Mouse (Mus musculus) lung, postnatal 0 days (tissue): ENCODE results near the gene Cgnl1. TPM values are rescaled to one million over a fixed set of nuclear protein-coding genes. Genes with fewer than 3 reads are reported as not detected.

Experiments
- ATAC-seq: fragments of 200-750 bp; cut with Nextera tagmentation; 2 replicates; pipeline ENCODE4 v1.8.0; 2017; ENCODE audit warnings: moderate library complexity
- DNase-seq: peaks from one replicate; pipeline ENCODE4 v3.0.0-alpha.2; 2016; ENCODE audit warnings: low spot score
- H3K27ac ChIP-seq: fragments of 300-500 bp; sonication (generic); 2 replicates; pipeline ENCODE4 v1.5.1; 2014; ENCODE audit warnings: antibody characterized with exemption, mild to moderate bottlenecking, low read length, mixed read lengths
- H3K27me3 ChIP-seq: fragments of 300-500 bp; sonication (generic); replicated peaks from 2 replicates; pipeline ENCODE4 v1.6.1; 2014; ENCODE audit warnings: low read length, mixed read lengths; ENCODE audit not compliant: insufficient read depth
- H3K36me3 ChIP-seq: fragments of 300-500 bp; sonication (generic); 2 replicates; pipeline ENCODE4 v1.6.1; 2014; ENCODE audit warnings: low read length, mixed read lengths; ENCODE audit not compliant: insufficient read depth
- H3K4me1 ChIP-seq: fragments of 300-500 bp; sonication (generic); 2 replicates; pipeline ENCODE4 v1.6.1; 2014; ENCODE audit warnings: antibody characterized with exemption, low read depth, low read length, mixed read lengths; ENCODE audit not compliant: insufficient read depth
- H3K4me2 ChIP-seq: fragments of 300-500 bp; sonication (generic); replicated peaks from 2 replicates; pipeline ENCODE4 v1.6.1; 2014; ENCODE audit warnings: low read depth, mild to moderate bottlenecking, low read length, moderate library complexity, mixed read lengths
- H3K4me3 ChIP-seq: fragments of 300-500 bp; sonication (generic); 2 replicates; pipeline ENCODE4 v1.5.1; 2014; ENCODE audit warnings: low read depth, low read length
- H3K9ac ChIP-seq: fragments of 300-500 bp; sonication (generic); replicated peaks from 2 replicates; pipeline ENCODE4 v1.6.1; 2014; ENCODE audit warnings: low read depth, mild to moderate bottlenecking
- H3K9me3 ChIP-seq: fragments of 300-500 bp; sonication (generic); 2 replicates; pipeline ENCODE4 v1.6.1; 2016; ENCODE audit warnings: low read length, mixed read lengths
- CTCF ChIP-seq: IDR thresholded peaks from 2 replicates; pipeline ENCODE4 v1.5.1; 2016; ENCODE audit warnings: antibody characterized with exemption, mild to moderate bottlenecking
- EP300 ChIP-seq: IDR thresholded peaks from 2 replicates; pipeline ENCODE4 v1.6.1; 2016; ENCODE audit warnings: antibody characterized with exemption, mild to moderate bottlenecking, control low read depth
- WGBS: fragments of 180-500 bp; shearing (Covaris S2); extraction: QIAGEN DNeasy Blood & Tissue Kit; methylation state at CpG from one replicate; pipeline ENCODE4 v1.1.7; 2014; 5-methylcytosine and 5-hydroxymethylcytosine counted together
- polyA plus RNA-seq: library from polyadenylated mRNA; unstranded; fragments of >200 nt; fragmentation: Nextera tagmentation; extraction: Ambion mirVana; gene quantifications from 2 replicates; pipeline ENCODE4 v1.2.1, GENCODE M21; 2015

Cgnl1 gene
- 26.1 and 28.5 TPM in 2 replicates for polyA plus RNA-seq

- peak within 1 kb of the TSS; percentile 79 for H3K4me2 ChIP-seq
- H3K9ac ChIP-seq, result peak within 1 kb of the TSS; percentile 66
- no peaks in the 10 kb centered on the region for H3K36me3 ChIP-seq
- peak within 1 kb of the TSS; percentile 69 for H3K4me3 ChIP-seq
- H3K9me3 ChIP-seq, result no peaks in the 10 kb centered on the region
- peak within 1 kb of the TSS; percentile 89 for H3K27ac ChIP-seq
- ATAC-seq (peak; percentile 89), DNase-seq (peak; percentile 85)
- TF ChIP-seq CTCF (peak; percentile 59), EP300 (no peak)
- WGBS, result under 1% methylated on average over 41 of the region's 67 CpGs
- no peaks in the 10 kb centered on the region for H3K27me3 ChIP-seq
- H3K4me1 ChIP-seq, result peaks cover 9% of the 10 kb centered on the region
Measured at GRCm38 (mm10) chr9:71770991-71771767, at the start of gene Cgnl1. Gene Cgnl1 (minus strand): TSS chr9:71771602.

DNA sequence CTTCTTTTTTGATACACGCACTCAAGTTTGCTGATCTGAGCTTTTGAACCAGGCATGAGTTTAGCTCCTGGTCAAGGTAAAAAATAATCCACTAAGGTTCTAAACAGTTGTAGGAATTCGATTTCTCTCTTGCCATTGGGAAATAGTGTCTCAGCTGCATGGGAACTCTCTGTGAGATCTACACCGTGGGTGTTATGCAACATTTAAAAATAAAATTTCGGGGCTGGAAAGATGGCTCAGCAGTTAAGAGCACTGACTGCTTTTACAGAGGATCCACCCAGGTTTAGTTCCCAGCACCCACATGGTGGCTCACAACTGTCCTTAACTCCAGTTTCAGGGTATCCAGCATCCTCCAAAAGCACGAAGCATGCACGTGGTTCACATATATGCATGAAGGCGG lies 47.1 kb upstream of the Cgnl1 start:
- DNase-seq (no peak), ATAC-seq (no peak)
- Histone ChIP-seq H3K4me2 (no peak overlapping the region), H3K9ac (no peak overlapping the region), H3K27ac (no peak overlapping the region), H3K27me3 (no peaks in the 10 kb centered on the region), H3K36me3 (no peaks in the 10 kb centered on the region), H3K4me1 (no peaks in the 10 kb centered on the region), H3K9me3 (no peaks in the 10 kb centered on the region), H3K4me3 (no peak overlapping the region)
- WGBS, result 85% methylated on average over 7 of the region's 7 CpGs
- TF ChIP-seq EP300 (no peak), CTCF (no peak)

DNA sequence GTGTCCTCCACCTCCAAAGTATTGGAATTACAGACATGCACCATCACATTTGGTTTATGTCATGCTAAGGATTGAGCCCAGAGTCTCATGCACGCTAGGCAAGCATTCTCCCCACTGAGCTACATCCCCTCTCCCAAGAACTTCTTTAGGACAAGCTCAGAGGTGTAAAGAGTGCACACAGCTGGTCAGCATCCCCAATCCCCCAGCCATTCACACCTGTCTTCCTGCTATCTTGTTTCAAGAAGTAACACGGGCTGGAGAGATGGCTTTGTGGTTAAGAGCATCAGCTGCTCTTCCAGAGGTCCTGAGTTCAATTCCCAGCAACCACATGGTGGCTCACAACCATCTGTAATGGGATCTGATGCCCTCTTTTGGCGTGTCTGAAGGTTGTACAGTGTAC lies 44.7 kb upstream of the Cgnl1 start:
- Histone ChIP-seq H3K4me2 (no peak overlapping the region), H3K27me3 (no peaks in the 10 kb centered on the region), H3K36me3 (no peaks in the 10 kb centered on the region), H3K4me1 (no peaks in the 10 kb centered on the region), H3K9ac (no peak overlapping the region), H3K9me3 (no peaks in the 10 kb centered on the region), H3K27ac (no peak overlapping the region), H3K4me3 (no peak overlapping the region)
- 50% methylated on average over 3 of the region's 3 CpGs for WGBS
- DNase-seq, result no peak
- TF ChIP-seq EP300 (no peak), CTCF (no peak)
- ATAC-seq, result no peak

- H3K9me3 ChIP-seq, result no peaks in the 10 kb centered on the region
- TF ChIP-seq EP300 (no peak), CTCF (no peak)
- 62% methylated on average over 3 of the region's 3 CpGs for WGBS
- no peaks in the 10 kb centered on the region for H3K27me3 ChIP-seq
- no peak for DNase-seq
- H3K27ac ChIP-seq, result no peak overlapping the region
- ATAC-seq, result no peak
- H3K9ac ChIP-seq, result no peak overlapping the region
- no peaks in the 10 kb centered on the region for H3K4me1 ChIP-seq
- H3K4me2 ChIP-seq, result no peak overlapping the region
- H3K36me3 ChIP-seq, result no peaks in the 10 kb centered on the region
- H3K4me3 ChIP-seq, result no peak overlapping the region
Measured at GRCm38 (mm10) chr9:71813565-71813964, 42.2 kb upstream of the Cgnl1 start.

GRCm38 (mm10) chr9:71812914-71813313 lies 41.5 kb upstream of the Cgnl1 start:
- no peak for DNase-seq
- TF ChIP-seq EP300, result no peak
- no peak for TF ChIP-seq CTCF
- H3K27ac ChIP-seq, result no peak overlapping the region
- H3K4me3 ChIP-seq, result no peak overlapping the region
- no peaks in the 10 kb centered on the region for H3K9me3 ChIP-seq
- no peaks in the 10 kb centered on the region for H3K27me3 ChIP-seq
- 62% methylated on average over 4 of the region's 4 CpGs for whole genome bisulfite sequencing
- no peak overlapping the region for H3K9ac ChIP-seq
- no peak overlapping the region for H3K4me2 ChIP-seq
- H3K4me1 ChIP-seq, result no peaks in the 10 kb centered on the region
- no peaks in the 10 kb centered on the region for H3K36me3 ChIP-seq
- ATAC-seq, result no peak

DNA sequence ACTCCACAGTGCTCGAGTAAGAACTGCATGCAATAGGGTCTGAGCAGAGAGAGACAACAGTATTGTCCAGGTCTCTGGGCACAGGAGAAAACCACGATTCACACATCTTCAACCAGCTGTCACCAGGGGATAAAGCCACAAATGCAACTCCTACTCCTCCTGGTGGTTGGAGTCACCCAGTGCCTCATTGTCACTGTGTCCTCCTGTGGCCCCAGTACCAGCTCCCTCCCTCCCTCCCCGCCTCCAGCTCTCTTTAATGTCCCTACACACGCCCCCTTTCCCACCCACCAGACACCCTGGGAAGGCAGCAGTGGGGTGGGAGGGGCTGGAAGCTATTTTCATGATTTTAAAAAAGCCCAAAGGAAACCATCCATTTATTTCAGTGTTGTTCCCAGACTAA lies 41.0 kb upstream of the Cgnl1 start:
- Histone ChIP-seq H3K4me1 (no peaks in the 10 kb centered on the region), H3K27ac (no peak overlapping the region), H3K4me3 (no peak overlapping the region), H3K36me3 (no peaks in the 10 kb centered on the region), H3K9me3 (no peaks in the 10 kb centered on the region), H3K4me2 (no peak overlapping the region), H3K27me3 (no peaks in the 10 kb centered on the region), H3K9ac (no peak overlapping the region)
- ATAC-seq (peak; percentile 21), DNase-seq (peak; percentile 33)
- WGBS, result 40% methylated on average over 4 of the region's 4 CpGs
- TF ChIP-seq CTCF (peak; percentile 48), EP300 (no peak)
